Mouse (Mus musculus) heart, adult 2 months (tissue): Measurements from ENCODE around the gene Gap43. TPM values are rescaled to one million over a fixed set of nuclear protein-coding genes. Genes with fewer than 3 reads are reported as not detected.

Source experiments
- DNase-seq, 2 experiments: peaks; one replicate each; pipeline ENCODE4 v3.0.0; 2021
- H3K27ac ChIP-seq: fragments of 200-600 bp; 2 replicates; pipeline ENCODE4 v1.8.1; 2022
- H3K27me3 ChIP-seq: fragments of 200-500 bp; 2 replicates; pipeline ENCODE4 v1.6.1; 2012; ENCODE audit warnings: mild to moderate bottlenecking, low read length, inconsistent platforms, mixed read lengths; ENCODE audit not compliant: control insufficient read depth, insufficient read depth
- H3K36me3 ChIP-seq: fragments of 200-500 bp; 2 replicates; pipeline ENCODE4 v1.6.1; 2012; ENCODE audit warnings: low read length, inconsistent platforms; ENCODE audit not compliant: control insufficient read depth, insufficient read depth
- H3K4me1 ChIP-seq: fragments of 200-500 bp; 2 replicates; pipeline ENCODE4 v1.6.1; 2011; ENCODE audit warnings: low read length; ENCODE audit not compliant: control insufficient read depth, insufficient read depth
- H3K4me3 ChIP-seq: fragments of 200-600 bp; 2 replicates; pipeline ENCODE4 v1.8.1; 2022
- H3K79me2 ChIP-seq: fragments of 200-500 bp; replicated peaks from 2 replicates; pipeline ENCODE4 v1.6.1; 2012; ENCODE audit warnings: mild to moderate bottlenecking, inconsistent platforms, low read length, moderate library complexity, mixed read lengths; ENCODE audit not compliant: control insufficient read depth, insufficient read depth
- H3K9ac ChIP-seq: fragments of 200-500 bp; 2 replicates; pipeline ENCODE4 v1.6.1; 2012; ENCODE audit warnings: low read depth, mild to moderate bottlenecking, control low read depth, inconsistent platforms, low read length, mixed read lengths
- CTCF ChIP-seq: fragments of 200-600 bp; IDR thresholded peaks from 2 replicates; pipeline ENCODE4 v1.8.1; 2022; ENCODE audit warnings: antibody characterized with exemption, mild to moderate bottlenecking, moderate library complexity
- EP300 ChIP-seq: fragments of 200-500 bp; IDR thresholded peaks from 2 replicates; pipeline ENCODE4 v1.6.1; 2011; ENCODE audit warnings: low read depth, low read length, control low read depth; ENCODE audit not compliant: insufficient read depth
- POLR2A ChIP-seq: fragments of 200-500 bp; IDR thresholded peaks from 2 replicates; pipeline ENCODE4 v1.6.1; 2011; ENCODE audit warnings: mild to moderate bottlenecking, low read depth, low read length, control low read depth; ENCODE audit not compliant: insufficient read depth
- WGBS: fragments of 180-500 bp; shearing (Covaris S2); methylation state at CpG from one replicate; pipeline ENCODE4 v1.1.7; 2018; 5-methylcytosine and 5-hydroxymethylcytosine counted together
- intact Hi-C: fragments of 180-260 bp; cut with DNase I; formaldehyde crosslinking; loops from one replicate; pipeline ENCODE4 v1.15.1; 2025
- polyA plus RNA-seq: library from polyadenylated mRNA; depleted of rRNA; stranded (reverse); fragments of >200 nt; gene quantifications from 2 replicates; pipeline ENCODE4 v1.2.3, GENCODE M21; 2012
- total RNA-seq, 2 experiments: library from RNA; stranded (reverse); gene quantifications; 2 replicates each; pipeline ENCODE4 v1.2.3; 2021

The Gap43 gene
- total and polyA plus RNA-seq, 3 experiments: 0.16 to 0.57 (median 0.43) TPM

DNA sequence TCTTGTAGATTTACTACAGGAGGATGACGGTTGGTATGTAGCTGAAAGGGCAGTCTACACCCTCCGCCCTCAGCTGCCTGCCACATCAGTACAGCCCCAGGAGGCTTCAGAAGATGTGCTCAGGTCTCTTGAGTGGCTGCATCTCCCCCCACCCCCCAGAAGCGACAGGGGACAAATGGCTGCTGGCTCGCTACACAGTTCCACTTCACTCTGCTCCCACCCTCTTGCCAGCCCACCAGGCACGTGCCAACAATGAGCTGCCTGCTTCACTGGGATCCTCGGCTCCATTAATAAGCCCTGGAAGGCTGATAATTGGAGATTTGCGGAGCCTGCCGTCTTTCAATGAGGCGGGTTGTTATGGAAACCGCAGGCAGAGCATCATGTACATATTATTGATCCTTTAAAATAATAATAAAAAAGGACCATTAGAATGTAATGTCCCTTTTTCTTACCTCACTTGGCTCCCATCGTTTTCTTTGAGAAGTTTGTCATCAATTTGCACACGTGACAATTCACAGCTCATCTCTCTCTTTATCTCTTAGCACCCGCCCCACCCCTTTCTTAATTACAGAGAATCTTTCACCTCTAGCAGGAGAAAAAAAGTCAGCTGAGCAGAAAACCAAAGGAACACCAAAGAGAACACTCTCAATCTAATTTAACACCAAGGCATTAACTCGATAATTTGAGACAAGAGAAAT, 64.8 kb downstream of the Gap43 start:
- H3K79me2 ChIP-seq: no peaks in the 10 kb centered on the region
- no peak overlapping the region for H3K27ac ChIP-seq
- no peak for TF ChIP-seq EP300
- intact Hi-C loops: loop anchor here (2.0 to 10.0 kb wide), 2 partner anchors 507 to 1529 kb away; no protein-coding TSS in a partner anchor
- WGBS: 67% methylated on average over 14 of the region's 14 CpGs
- H3K9ac ChIP-seq: no peak overlapping the region
- H3K27me3 ChIP-seq: no peaks in the 10 kb centered on the region
- H3K4me1 ChIP-seq: no peaks in the 10 kb centered on the region; the same call in 1 of the 2 replicates
- no peak overlapping the region for H3K4me3 ChIP-seq
- DNase-seq: no peak
- no peaks in the 10 kb centered on the region for H3K36me3 ChIP-seq

DNA sequence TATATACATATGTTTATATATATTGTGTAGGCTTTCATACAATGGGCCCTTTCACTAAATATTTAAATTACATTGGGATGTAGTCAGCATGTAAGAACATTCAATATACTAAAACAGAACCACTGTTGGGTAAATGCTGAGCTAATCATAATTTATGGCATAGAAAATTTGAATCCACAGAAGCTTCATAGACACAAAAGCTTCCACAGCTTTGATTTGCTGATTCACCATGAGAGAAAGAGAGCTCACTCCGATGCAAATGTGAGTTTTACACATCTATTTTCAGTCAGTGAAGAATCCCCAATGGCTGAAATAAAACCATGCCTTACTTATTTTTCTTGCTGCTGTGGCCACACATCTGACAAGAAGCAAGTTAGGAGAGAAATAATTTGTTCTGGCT, 69.2 kb downstream of the Gap43 start:
- DNase-seq: no peak
- no peak overlapping the region for H3K27ac ChIP-seq
- no peak overlapping the region for H3K4me3 ChIP-seq
- H3K79me2 ChIP-seq: no peaks in the 10 kb centered on the region
- H3K9ac ChIP-seq: no peak overlapping the region
- WGBS: 78% methylated on average over 1 of the region's 1 CpGs
- TF ChIP-seq POLR2A: no peak
- TF ChIP-seq CTCF: no peak
- TF ChIP-seq EP300: no peak
- H3K36me3 ChIP-seq: no peaks in the 10 kb centered on the region
- intact Hi-C loops: loop anchor here (10.0 kb wide), 1 partner anchor 1534 kb away; no protein-coding TSS in a partner anchor
- no peaks in the 10 kb centered on the region for H3K27me3 ChIP-seq
- H3K4me1 ChIP-seq: no peaks in the 10 kb centered on the region

- intact Hi-C loops: no loop called here
- H3K27me3 ChIP-seq: no peaks in the 10 kb centered on the region
- no peak for TF ChIP-seq CTCF
- TF ChIP-seq EP300: no peak
- TF ChIP-seq POLR2A: no peak
- H3K4me1 ChIP-seq: no peaks in the 10 kb centered on the region
- no peak for DNase-seq
- H3K27ac ChIP-seq: no peak overlapping the region
- H3K4me3 ChIP-seq: no peak overlapping the region
- no peak overlapping the region for H3K9ac ChIP-seq
- 81% methylated on average over 2 of the region's 2 CpGs for WGBS
- no peaks in the 10 kb centered on the region for H3K79me2 ChIP-seq
- H3K36me3 ChIP-seq: no peaks in the 10 kb centered on the region
Measured at GRCm38 (mm10) chr16:42269587-42269967, 70.9 kb downstream of the Gap43 start.

GRCm38 (mm10) chr16:42268843-42269586, 71.4 kb downstream of the Gap43 start:
- Histone ChIP-seq H3K9ac (no peak overlapping the region), H3K79me2 (no peaks in the 10 kb centered on the region), H3K36me3 (no peaks in the 10 kb centered on the region), H3K4me1 (no peaks in the 10 kb centered on the region), H3K27ac (no peak overlapping the region), H3K4me3 (no peak overlapping the region), H3K27me3 (no peaks in the 10 kb centered on the region)
- no peak for TF ChIP-seq CTCF
- TF ChIP-seq EP300: no peak
- no peak for TF ChIP-seq POLR2A
- intact Hi-C loops: no loop called here
- no peak for DNase-seq
- 58% methylated on average over 2 of the region's 2 CpGs for WGBS

DNA sequence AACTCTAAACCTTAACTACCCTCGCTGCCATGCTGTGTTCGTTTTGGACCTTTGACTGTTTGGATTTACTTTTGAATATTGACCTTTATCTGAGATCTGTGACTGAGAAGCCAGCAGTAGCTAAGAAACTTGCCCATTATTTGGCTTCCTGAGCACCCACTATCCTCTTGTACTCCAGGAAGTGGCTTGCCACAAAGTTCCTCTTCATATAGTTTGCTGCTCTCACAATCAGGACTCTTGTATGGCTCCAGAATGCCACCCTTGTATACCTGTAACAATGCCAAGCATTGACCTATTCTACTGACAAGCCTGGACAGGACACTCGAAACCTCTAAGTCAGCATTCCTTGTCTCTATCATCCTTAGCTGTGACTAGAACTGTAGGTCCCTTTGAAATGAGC, 75.3 kb downstream of the Gap43 start:
- TF ChIP-seq CTCF (no peak), EP300 (no peak), POLR2A (no peak)
- H3K9ac ChIP-seq: no peak overlapping the region
- no peaks in the 10 kb centered on the region for H3K36me3 ChIP-seq
- WGBS: 74% methylated on average over 3 of the region's 3 CpGs
- H3K27ac ChIP-seq: no peak overlapping the region
- no peak for DNase-seq
- H3K27me3 ChIP-seq: no peaks in the 10 kb centered on the region
- intact Hi-C loops: no loop called here
- no peaks in the 10 kb centered on the region for H3K4me1 ChIP-seq
- no peak overlapping the region for H3K4me3 ChIP-seq
- H3K79me2 ChIP-seq: no peaks in the 10 kb centered on the region

- H3K79me2 ChIP-seq: no peaks in the 10 kb centered on the region
- no peaks in the 10 kb centered on the region for H3K27me3 ChIP-seq
- TF ChIP-seq EP300 (no peak), CTCF (no peak), POLR2A (no peak)
- intact Hi-C loops: no loop called here
- no peak overlapping the region for H3K9ac ChIP-seq
- 97% methylated on average over 5 of the region's 5 CpGs for WGBS
- H3K36me3 ChIP-seq: no peaks in the 10 kb centered on the region
- H3K4me1 ChIP-seq: no peaks in the 10 kb centered on the region
- no peak overlapping the region for H3K4me3 ChIP-seq
- DNase-seq: no peak
- H3K27ac ChIP-seq: no peak overlapping the region
Measured at GRCm38 (mm10) chr16:42262935-42263542, 77.4 kb downstream of the Gap43 start.
